Mouse (Mus musculus) spleen, adult 2 months (tissue): ENCODE data around the gene Dusp21. TPM values are rescaled to one million over a fixed set of nuclear protein-coding genes. Genes with fewer than 3 reads are reported as not detected.

ENCODE experiments used
- DNase-seq, 2 experiments: peaks; one replicate each; pipeline versions ENCODE4 v3.0.0 to v3.0.0-alpha.2; 2012 to 2021; ENCODE audit warnings: low spot score in 2 of 2, low read depth in 1 of 2
- H3K27ac ChIP-seq: fragments of 200-500 bp; 2 replicates; pipeline ENCODE4 v1.5.1; 2012; ENCODE audit warnings: low read length, inconsistent platforms; ENCODE audit not compliant: insufficient read depth
- H3K27me3 ChIP-seq: fragments of 200-500 bp; 2 replicates; pipeline ENCODE4 v1.6.1; 2012; ENCODE audit warnings: mild to moderate bottlenecking, moderate library complexity, low read length, inconsistent platforms; ENCODE audit not compliant: control insufficient read depth, insufficient read depth
- H3K36me3 ChIP-seq: fragments of 200-500 bp; 2 replicates; pipeline ENCODE4 v1.6.1; 2012; ENCODE audit warnings: mild to moderate bottlenecking, low read length, inconsistent platforms; ENCODE audit not compliant: control insufficient read depth, insufficient read depth
- H3K4me1 ChIP-seq: fragments of 200-500 bp; 2 replicates; pipeline ENCODE4 v1.6.1; 2011; ENCODE audit warnings: inconsistent platforms; ENCODE audit not compliant: control insufficient read depth, insufficient read depth, insufficient read length
- H3K4me3 ChIP-seq: fragments of 200-500 bp; 2 replicates; pipeline ENCODE4 v1.5.1; 2011; ENCODE audit warnings: mild to moderate bottlenecking, inconsistent platforms; ENCODE audit not compliant: insufficient read depth, insufficient read length; ENCODE audit errors: extremely low read depth
- CTCF ChIP-seq: fragments of 200-500 bp; IDR thresholded peaks from 2 replicates; pipeline ENCODE4 v1.5.1; 2011; ENCODE audit warnings: mild to moderate bottlenecking, inconsistent platforms; ENCODE audit not compliant: insufficient read depth, insufficient read length, insufficient replicate concordance; ENCODE audit errors: extremely low read depth
- POLR2A ChIP-seq: fragments of 200-500 bp; IDR thresholded peaks from 2 replicates; pipeline ENCODE4 v1.6.1; 2011; ENCODE audit warnings: low read depth, low read length, inconsistent platforms
- WGBS: fragments of 180-500 bp; shearing (Covaris S2); methylation state at CpG from one replicate; pipeline ENCODE4 v1.1.7; 2018; 5-methylcytosine and 5-hydroxymethylcytosine counted together
- polyA plus RNA-seq: library from polyadenylated mRNA; depleted of rRNA; stranded (reverse); fragments of >200 nt; gene quantifications from 2 replicates; pipeline ENCODE4 v1.2.3, GENCODE M21; 2012; rRNA removed

Gene Dusp21
- polyA plus RNA-seq = not detected in 2 replicates

GRCm38 (mm10) chrX:18145557-18145956 is at the start of gene Dusp21:
TSS of gene Dusp21 (plus strand) at chrX:18145857.
- H3K27ac ChIP-seq = no peak within 1 kb of the TSS
- no peak for DNase-seq
- no peaks in the 10 kb centered on the region for H3K36me3 ChIP-seq
- 95% methylated on average over 1 of the region's 1 CpGs for WGBS
- no peak within 1 kb of the TSS for H3K4me3 ChIP-seq
- no peaks in the 10 kb centered on the region for H3K4me1 ChIP-seq
- no peak for TF ChIP-seq POLR2A
- TF ChIP-seq CTCF = no peak
- no peaks in the 10 kb centered on the region for H3K27me3 ChIP-seq

- H3K4me1 ChIP-seq = no peaks in the 10 kb centered on the region
- 74% methylated on average over 4 of the region's 4 CpGs for WGBS
- H3K36me3 ChIP-seq = no peaks in the 10 kb centered on the region
- no peak overlapping the region for H3K4me3 ChIP-seq
- no peaks in the 10 kb centered on the region for H3K27me3 ChIP-seq
- DNase-seq = no peak
- no peak overlapping the region for H3K27ac ChIP-seq
- no peak for TF ChIP-seq CTCF
- no peak for TF ChIP-seq POLR2A
These were observed 15.2 kb downstream of the Dusp21 start for GRCm38 (mm10) chrX:18160734-18161442.

GRCm38 (mm10) chrX:18161796-18162191 is 16.1 kb downstream of the Dusp21 start:
- H3K4me3 ChIP-seq = peak overlapping the region; percentile 83
- WGBS = under 1% methylated on average over 28 of the region's 28 CpGs
- H3K27ac ChIP-seq = peak overlapping the region; percentile 81
- H3K27me3 ChIP-seq = no peaks in the 10 kb centered on the region
- TF ChIP-seq CTCF = no peak
- no peak for TF ChIP-seq POLR2A
- H3K36me3 ChIP-seq = no peaks in the 10 kb centered on the region
- peak in 1 of 2 experiments; percentile 14 for DNase-seq
- H3K4me1 ChIP-seq = no peaks in the 10 kb centered on the region

- WGBS = under 1% methylated on average over 50 of the region's 50 CpGs
These were observed 16.7 kb downstream of the Dusp21 start, which contains the start of gene Kdm6a for GRCm38 (mm10) chrX:18162192-18162857. TSS of gene Kdm6a (plus strand) at chrX:18162575.

GRCm38 (mm10) chrX:18162861-18163731 is 17.4 kb downstream of the Dusp21 start:
- Histone ChIP-seq H3K27me3 (no peaks in the 10 kb centered on the region), H3K27ac (peak overlapping the region; percentile 99), H3K4me1 (no peaks in the 10 kb centered on the region), H3K36me3 (no peaks in the 10 kb centered on the region), H3K4me3 (peak overlapping the region; percentile 91)
- WGBS = under 1% methylated on average over 91 of the region's 95 CpGs
- peak in 1 of 2 experiments; percentile 26 for DNase-seq
- TF ChIP-seq CTCF (no peak), POLR2A (no peak)

More at GRCm38 (mm10) chrX:18162192-18162857, 16.7 kb downstream of the Dusp21 start, which contains the start of gene Kdm6a:
- no peaks in the 10 kb centered on the region for H3K27me3 ChIP-seq
- TF ChIP-seq POLR2A (peak; percentile 29; the same call in 1 of the 2 replicates), CTCF (no peak)
- DNase-seq = peak; percentile 90 to 96
- H3K4me1 ChIP-seq = no peaks in the 10 kb centered on the region
- peak within 1 kb of the TSS; percentile 99 for H3K27ac ChIP-seq
- peak within 1 kb of the TSS; percentile 91 for H3K4me3 ChIP-seq
- no peaks in the 10 kb centered on the region for H3K36me3 ChIP-seq

- H3K27ac ChIP-seq = peak overlapping the region; percentile 99
- H3K4me3 ChIP-seq = peak overlapping the region; percentile 91
- no peaks in the 10 kb centered on the region for H3K36me3 ChIP-seq
- no peaks in the 10 kb centered on the region for H3K27me3 ChIP-seq
- TF ChIP-seq CTCF (no peak), POLR2A (no peak)
- no peaks in the 10 kb centered on the region for H3K4me1 ChIP-seq
- WGBS = 2% methylated on average over 10 of the region's 10 CpGs
- peak in 1 of 2 experiments; percentile 3 for DNase-seq
These were observed 18.4 kb downstream of the Dusp21 start for GRCm38 (mm10) chrX:18163917-18164624.
